Mouse (Mus musculus): Measurements from ENCODE around the gene Vps9d1. TPM values are rescaled to one million over a fixed set of nuclear protein-coding genes. Genes with fewer than 3 reads are reported as not detected.
"Not testable (repeated sequence)": the region's sequence is repeated elsewhere in the genome, so short reads cannot be mapped to it uniquely, and the experiment has no call there.

Vps9d1 gene
- polyA plus RNA-seq, 1 experiment from 2014 or later: 25.9 TPM

GRCm38 (mm10) chr8:123287362-123287761 is 33.2 kb upstream of the Vps9d1 start:
- no peaks in the 10 kb centered on the region for H3K4me1 ChIP-seq (ENCODE audit: insufficient read depth)
- 92% methylated on average over 17 of the region's 17 CpGs for WGBS
- no peak for TF ChIP-seq CTCF (IDR thresholded peaks at IDR 0.05; ENCODE audit: low read depth)
- no peak overlapping the region for H3K27ac ChIP-seq (ENCODE audit: low read depth)
- H3K9me3 ChIP-seq (ENCODE audit: low read depth, low read length): no peaks in the 10 kb centered on the region
- no peak overlapping the region for H3K4me2 ChIP-seq
- DNase-seq (no peak), ATAC-seq (ENCODE audit: insufficient read depth) (no peak)
- no peaks in the 10 kb centered on the region for H3K27me3 ChIP-seq (ENCODE audit: insufficient read depth, low read length)
- H3K36me3 ChIP-seq (ENCODE audit: insufficient read depth): peaks cover 41% of the 10 kb centered on the region
- no peak overlapping the region for H3K9ac ChIP-seq
- no peak overlapping the region for H3K4me3 ChIP-seq (ENCODE audit: low read depth, low read length)

- TF ChIP-seq CTCF (IDR thresholded peaks at IDR 0.05; ENCODE audit: low read depth): no peak
- Histone ChIP-seq H3K4me3 (ENCODE audit: low read depth, low read length) (no peak overlapping the region), H3K27ac (ENCODE audit: low read depth) (no peak overlapping the region), H3K9me3 (ENCODE audit: low read depth, low read length) (no peaks in the 10 kb centered on the region), H3K27me3 (ENCODE audit: insufficient read depth, low read length) (no peaks in the 10 kb centered on the region), H3K4me2 (no peak overlapping the region), H3K4me1 (ENCODE audit: insufficient read depth) (no peaks in the 10 kb centered on the region), H3K36me3 (ENCODE audit: insufficient read depth) (peaks cover 61% of the 10 kb centered on the region), H3K9ac (no peak overlapping the region)
- WGBS: 70% methylated on average over 5 of the region's 5 CpGs
- ATAC-seq (ENCODE audit: insufficient read depth) (no peak), DNase-seq (peak; percentile 13)
Observed at GRCm38 (mm10) chr8:123284493-123284892, 30.3 kb upstream of the Vps9d1 start.

GRCm38 (mm10) chr8:123283991-123284390 is 29.8 kb upstream of the Vps9d1 start:
- Histone ChIP-seq H3K9ac (no peak overlapping the region), H3K4me2 (no peak overlapping the region), H3K27me3 (ENCODE audit: insufficient read depth, low read length) (no peaks in the 10 kb centered on the region), H3K27ac (ENCODE audit: low read depth) (no peak overlapping the region), H3K4me3 (ENCODE audit: low read depth, low read length) (no peak overlapping the region), H3K36me3 (ENCODE audit: insufficient read depth) (peaks cover 60% of the 10 kb centered on the region), H3K9me3 (ENCODE audit: low read depth, low read length) (no peaks in the 10 kb centered on the region), H3K4me1 (ENCODE audit: insufficient read depth) (no peaks in the 10 kb centered on the region)
- no peak for DNase-seq
- 77% methylated on average over 7 of the region's 7 CpGs for WGBS
- no peak for ATAC-seq (ENCODE audit: insufficient read depth)
- no peak for TF ChIP-seq CTCF (IDR thresholded peaks at IDR 0.05; ENCODE audit: low read depth)

GRCm38 (mm10) chr8:123282994-123283393 is 28.8 kb upstream of the Vps9d1 start:
- not testable (repeated sequence) for H3K9ac ChIP-seq; H3K9me3 ChIP-seq (ENCODE audit: low read depth, low read length); H3K27ac ChIP-seq (ENCODE audit: low read depth); DNase-seq; ATAC-seq (ENCODE audit: insufficient read depth); H3K4me3 ChIP-seq (ENCODE audit: low read depth, low read length); H3K27me3 ChIP-seq (ENCODE audit: insufficient read depth, low read length); H3K4me2 ChIP-seq; H3K4me1 ChIP-seq (ENCODE audit: insufficient read depth)
- 93% methylated on average over 5 of the region's 6 CpGs for WGBS
- H3K36me3 ChIP-seq (ENCODE audit: insufficient read depth): peaks cover 58% of the 10 kb centered on the region

GRCm38 (mm10) chr8:123280302-123281094 is 26.4 kb upstream of the Vps9d1 start:
- DNase-seq (no peak), ATAC-seq (ENCODE audit: insufficient read depth) (no peak)
- 86% methylated on average over 13 of the region's 13 CpGs for WGBS

GRCm38 (mm10) chr8:123279828-123280227 is 25.7 kb upstream of the Vps9d1 start:
- Histone ChIP-seq H3K4me1 (ENCODE audit: insufficient read depth) (no peaks in the 10 kb centered on the region), H3K27ac (ENCODE audit: low read depth) (no peak overlapping the region), H3K4me2 (no peak overlapping the region), H3K9ac (no peak overlapping the region), H3K9me3 (ENCODE audit: low read depth, low read length) (no peaks in the 10 kb centered on the region), H3K36me3 (ENCODE audit: insufficient read depth) (peaks cover 52% of the 10 kb centered on the region), H3K4me3 (ENCODE audit: low read depth, low read length) (no peak overlapping the region), H3K27me3 (ENCODE audit: insufficient read depth, low read length) (no peaks in the 10 kb centered on the region)
- WGBS: 91% methylated on average over 4 of the region's 4 CpGs
- no peak for TF ChIP-seq CTCF (IDR thresholded peaks at IDR 0.05; ENCODE audit: low read depth)
- DNase-seq (no peak), ATAC-seq (ENCODE audit: insufficient read depth) (no peak)

More at GRCm38 (mm10) chr8:123280302-123281094, 26.4 kb upstream of the Vps9d1 start:
- Histone ChIP-seq H3K36me3 (ENCODE audit: insufficient read depth) (peaks cover 49% of the 10 kb centered on the region), H3K27ac (ENCODE audit: low read depth) (no peak overlapping the region), H3K4me3 (ENCODE audit: low read depth, low read length) (no peak overlapping the region), H3K9ac (no peak overlapping the region), H3K27me3 (ENCODE audit: insufficient read depth, low read length) (no peaks in the 10 kb centered on the region), H3K9me3 (ENCODE audit: low read depth, low read length) (no peaks in the 10 kb centered on the region), H3K4me2 (no peak overlapping the region), H3K4me1 (ENCODE audit: insufficient read depth) (no peaks in the 10 kb centered on the region)
- TF ChIP-seq CTCF (IDR thresholded peaks at IDR 0.05; ENCODE audit: low read depth): no peak

- no peak overlapping the region for H3K9ac ChIP-seq
- no peak overlapping the region for H3K4me2 ChIP-seq
- H3K36me3 ChIP-seq (ENCODE audit: insufficient read depth): peaks cover 59% of the 10 kb centered on the region
- ATAC-seq (ENCODE audit: insufficient read depth) (no peak), DNase-seq (no peak)
- WGBS: 68% methylated on average over 7 of the region's 7 CpGs
- H3K27me3 ChIP-seq (ENCODE audit: insufficient read depth, low read length): no peaks in the 10 kb centered on the region
- H3K4me3 ChIP-seq (ENCODE audit: low read depth, low read length): no peak overlapping the region
- H3K4me1 ChIP-seq (ENCODE audit: insufficient read depth): no peaks in the 10 kb centered on the region
- H3K27ac ChIP-seq (ENCODE audit: low read depth): no peak overlapping the region
- H3K9me3 ChIP-seq (ENCODE audit: low read depth, low read length): no peaks in the 10 kb centered on the region
- no peak for TF ChIP-seq CTCF (IDR thresholded peaks at IDR 0.05; ENCODE audit: low read depth)
Observed at GRCm38 (mm10) chr8:123278445-123278844, 24.3 kb upstream of the Vps9d1 start.
